Mouse (Mus musculus) frontal cortex, adult (tissue): ENCODE results near the gene Ephb2.
A peak's percentile ranks its signal among the peaks of the same experiment; 100 is the strongest.

Source experiments
- ATAC-seq: cut with Nextera tagmentation; 2 replicates; pipeline ENCODE4 v1.9.2; 2017; ENCODE audit warnings: mild to moderate bottlenecking, moderate library complexity, mixed read lengths; ENCODE audit not compliant: low TSS enrichment

The Ephb2 gene

DNA sequence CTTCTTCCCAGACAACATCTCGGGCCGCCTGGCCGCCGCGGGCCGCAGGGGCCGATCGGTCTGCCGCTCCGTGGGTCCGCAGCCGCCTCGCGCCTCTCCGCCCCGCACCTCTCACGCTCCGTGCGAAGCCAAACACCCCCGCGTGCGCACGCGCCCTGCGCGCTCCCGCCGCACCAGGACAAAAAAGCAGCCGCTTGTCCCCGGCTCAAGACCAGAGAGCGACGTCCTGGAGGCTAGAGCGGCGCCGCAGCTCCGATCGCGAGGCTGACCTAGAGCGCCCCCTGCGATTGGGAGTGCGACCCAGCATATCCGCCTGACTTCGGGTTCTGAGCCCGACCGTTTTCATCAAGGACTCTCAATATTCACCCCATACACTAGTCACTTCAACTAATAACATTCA lies 233.2 kb downstream of the Ephb2 start, which contains the start of gene Kdm1a:
TSS of gene Kdm1a (minus strand) at position 156 of the 400 bp plus-strand sequence.
- peak; percentile 92 for ATAC-seq

GRCm38 (mm10) chr4:136602018-136602554 lies 233.7 kb downstream of the Ephb2 start:
- ATAC-seq = peak; percentile 38

DNA sequence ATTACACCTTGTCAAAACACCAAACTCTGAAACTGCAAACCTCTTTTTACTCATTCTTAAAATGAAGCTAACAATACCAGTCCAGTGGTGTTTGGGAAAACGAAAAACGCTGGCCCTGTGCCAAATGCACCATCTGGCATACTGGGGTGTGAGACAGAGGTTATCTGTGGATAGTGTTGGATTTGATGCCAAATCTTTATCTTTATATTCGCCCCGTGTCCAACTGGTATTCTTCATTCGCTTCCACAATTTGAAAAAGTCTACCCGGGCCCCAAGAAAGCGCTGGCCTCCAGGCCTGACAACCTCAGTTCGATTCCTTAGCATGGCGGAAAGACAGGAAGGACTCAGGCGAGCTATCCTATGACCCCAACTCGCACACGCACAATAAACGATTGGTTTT lies 234.3 kb downstream of the Ephb2 start:
- ATAC-seq = no peak

- ATAC-seq = no peak
Observed at GRCm38 (mm10) chr4:136600536-136600935, 235.3 kb downstream of the Ephb2 start.

GRCm38 (mm10) chr4:136599869-136600268 lies 235.9 kb downstream of the Ephb2 start:
- no peak for ATAC-seq

DNA sequence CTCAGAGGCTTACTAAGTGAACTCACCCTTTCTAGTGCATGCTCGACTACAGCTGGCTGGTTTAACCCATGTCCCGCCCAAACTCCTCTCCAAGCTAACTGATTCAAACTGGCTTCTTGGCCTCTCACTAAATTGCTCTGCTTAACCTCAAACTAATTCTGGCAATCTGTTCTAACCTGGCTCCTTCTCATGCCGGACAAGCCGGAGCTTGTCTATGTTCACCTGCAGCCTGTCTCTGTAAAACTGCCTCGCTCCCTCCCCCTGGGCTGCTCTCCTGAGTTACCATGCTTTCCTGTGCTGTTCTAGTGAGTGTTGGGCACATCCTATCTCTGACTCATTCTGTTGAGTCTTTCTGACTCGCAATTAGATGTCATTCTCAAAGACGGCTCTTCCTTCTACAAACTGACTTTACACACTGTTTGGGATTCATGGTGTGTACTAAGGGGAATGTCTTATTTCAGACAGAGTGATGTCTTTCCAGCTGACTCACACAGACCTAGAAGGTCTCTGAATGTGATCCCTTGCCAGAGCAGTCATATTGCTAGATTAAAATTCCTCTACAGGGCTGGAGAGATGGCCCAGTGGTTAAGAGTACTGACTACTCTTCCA lies 237.4 kb downstream of the Ephb2 start:
- no peak for ATAC-seq
